Mouse (Mus musculus) splenic B cell, adult 2 months (primary cell): ENCODE measurements around the gene Syce2.

ENCODE experiments used
- DNase-seq: peaks from one replicate; pipeline ENCODE4 v3.0.0-alpha.2; 2011; ENCODE audit warnings: low read depth, low spot score
- H3K27me3 ChIP-seq: 2 replicates; pipeline ENCODE4 v1.6.1; 2012; ENCODE audit warnings: mild to moderate bottlenecking, low read length, moderate library complexity, mixed read lengths; ENCODE audit not compliant: control insufficient read depth, poor library complexity, insufficient read depth, severe bottlenecking
- H3K36me3 ChIP-seq: 2 replicates; pipeline ENCODE4 v1.6.1; 2012; ENCODE audit warnings: mild to moderate bottlenecking, low read length, moderate library complexity, mixed read lengths; ENCODE audit not compliant: control insufficient read depth, poor library complexity, insufficient read depth, severe bottlenecking

Gene Syce2

DNA sequence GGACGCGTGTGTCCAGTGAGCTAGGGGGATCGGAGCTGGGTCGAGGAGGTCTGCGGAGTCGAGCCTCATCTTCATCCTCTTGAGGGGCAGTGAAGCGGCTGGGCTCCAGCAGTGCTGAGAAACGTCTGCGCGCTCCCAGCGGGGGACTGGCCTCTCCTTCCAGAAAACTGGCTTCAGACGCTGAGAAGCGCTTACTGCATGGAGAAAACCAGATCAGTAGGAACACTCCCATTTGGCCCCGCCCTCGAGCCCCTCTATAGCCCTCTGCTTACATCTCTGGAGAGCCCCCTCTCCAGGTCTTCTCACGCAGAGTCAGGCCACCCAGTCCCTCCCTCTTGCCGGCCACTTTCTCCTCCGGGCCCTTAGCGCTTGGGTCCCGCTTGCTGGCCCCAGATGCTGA lies 45.9 kb downstream of the Syce2 start:
- Histone ChIP-seq H3K27me3 (peaks cover 2% of the 10 kb centered on the region), H3K36me3 (peaks cover 6% of the 10 kb centered on the region)
- no peak for DNase-seq

DNA sequence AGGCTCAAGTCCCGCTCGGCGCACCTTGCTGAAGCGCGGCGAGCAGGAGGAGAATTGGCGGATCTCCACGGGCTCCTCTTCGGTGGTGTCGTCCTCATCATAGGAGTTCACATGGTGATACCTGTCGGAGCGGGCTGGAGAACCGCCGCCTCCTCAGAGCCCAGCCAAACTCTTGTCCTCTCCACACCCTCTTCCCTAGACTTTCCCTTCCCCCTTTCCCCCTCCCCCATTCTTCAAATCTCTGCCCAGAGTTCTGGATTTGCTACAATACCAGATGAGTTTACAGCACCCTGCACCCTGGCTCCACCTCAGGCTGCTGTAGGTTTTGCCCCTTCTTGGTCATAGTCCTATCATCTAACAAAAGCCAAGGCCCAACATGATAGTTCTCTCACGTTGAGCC lies 46.7 kb downstream of the Syce2 start:
- no peak for DNase-seq
- H3K36me3 ChIP-seq = peaks cover 6% of the 10 kb centered on the region
- peaks cover 2% of the 10 kb centered on the region for H3K27me3 ChIP-seq

DNA sequence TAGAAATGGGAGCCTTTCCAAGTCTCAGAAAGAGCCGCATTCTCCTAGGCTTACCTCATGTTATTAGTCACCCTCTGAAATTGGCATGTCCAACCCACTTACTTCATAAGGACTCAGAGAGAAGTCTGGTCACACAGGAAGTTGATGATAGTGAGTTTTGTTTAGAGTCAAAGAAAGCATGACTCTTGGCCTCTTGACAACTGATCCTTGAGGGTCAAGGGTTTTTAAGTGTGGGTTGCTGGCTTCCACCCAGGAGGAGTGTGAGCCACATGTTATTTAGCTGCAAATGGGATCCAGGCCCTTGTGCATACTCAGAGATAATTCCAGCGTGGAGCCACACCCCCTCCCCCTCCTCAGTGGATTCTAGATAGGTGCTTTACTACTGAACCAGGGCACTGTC lies 49.7 kb downstream of the Syce2 start:
- H3K27me3 ChIP-seq = peaks cover 2% of the 10 kb centered on the region
- DNase-seq = no peak
- H3K36me3 ChIP-seq = 0 out of 2 replicates have a peak, but pooled peaks cover 3% of the 10 kb centered on the region

DNA sequence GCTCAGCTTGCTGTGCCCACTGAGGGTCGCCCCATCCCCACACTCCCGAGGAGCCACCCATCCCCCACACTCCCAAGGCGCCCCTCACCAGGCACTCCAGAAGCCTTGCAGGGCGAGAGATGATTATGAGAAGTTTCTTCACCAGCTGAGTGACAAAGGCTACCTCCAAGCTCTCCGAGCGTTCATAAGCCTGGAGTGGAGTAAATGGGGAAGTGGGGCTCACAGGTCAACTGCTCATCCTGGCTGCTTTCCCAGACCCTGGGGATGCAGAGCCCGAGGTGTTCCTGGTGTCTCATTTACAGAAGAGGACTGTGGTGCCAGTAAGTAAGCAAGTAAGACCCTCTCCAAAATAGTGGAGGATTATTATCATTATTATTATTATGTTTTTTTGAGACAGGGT lies 53.6 kb downstream of the Syce2 start:
- Histone ChIP-seq H3K27me3 (no peaks in the 10 kb centered on the region), H3K36me3 (0 out of 2 replicates have a peak, but pooled peaks cover 3% of the 10 kb centered on the region)
- DNase-seq = no peak

DNA sequence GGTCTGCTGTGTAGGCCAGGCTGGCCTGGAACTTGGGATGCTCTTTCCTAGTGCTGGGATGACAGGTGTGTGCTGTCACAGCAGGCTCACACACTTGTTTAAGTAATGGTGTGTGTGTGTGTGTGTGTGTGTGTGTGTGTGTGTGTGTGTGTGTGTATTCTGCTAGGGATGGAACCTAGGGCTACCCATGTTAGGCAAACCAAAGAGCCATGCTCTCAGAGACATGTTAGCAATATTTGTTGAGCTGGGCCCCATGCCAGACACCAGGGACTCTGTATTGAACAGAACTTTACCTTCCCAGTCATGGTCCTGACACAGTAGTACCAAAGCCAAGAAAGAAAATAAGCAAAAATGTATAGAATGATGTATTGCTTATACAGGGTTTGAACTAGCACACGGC lies 55.6 kb downstream of the Syce2 start:
- no peaks in the 10 kb centered on the region for H3K27me3 ChIP-seq
- H3K36me3 ChIP-seq = no peaks in the 10 kb centered on the region
- DNase-seq = no peak

DNA sequence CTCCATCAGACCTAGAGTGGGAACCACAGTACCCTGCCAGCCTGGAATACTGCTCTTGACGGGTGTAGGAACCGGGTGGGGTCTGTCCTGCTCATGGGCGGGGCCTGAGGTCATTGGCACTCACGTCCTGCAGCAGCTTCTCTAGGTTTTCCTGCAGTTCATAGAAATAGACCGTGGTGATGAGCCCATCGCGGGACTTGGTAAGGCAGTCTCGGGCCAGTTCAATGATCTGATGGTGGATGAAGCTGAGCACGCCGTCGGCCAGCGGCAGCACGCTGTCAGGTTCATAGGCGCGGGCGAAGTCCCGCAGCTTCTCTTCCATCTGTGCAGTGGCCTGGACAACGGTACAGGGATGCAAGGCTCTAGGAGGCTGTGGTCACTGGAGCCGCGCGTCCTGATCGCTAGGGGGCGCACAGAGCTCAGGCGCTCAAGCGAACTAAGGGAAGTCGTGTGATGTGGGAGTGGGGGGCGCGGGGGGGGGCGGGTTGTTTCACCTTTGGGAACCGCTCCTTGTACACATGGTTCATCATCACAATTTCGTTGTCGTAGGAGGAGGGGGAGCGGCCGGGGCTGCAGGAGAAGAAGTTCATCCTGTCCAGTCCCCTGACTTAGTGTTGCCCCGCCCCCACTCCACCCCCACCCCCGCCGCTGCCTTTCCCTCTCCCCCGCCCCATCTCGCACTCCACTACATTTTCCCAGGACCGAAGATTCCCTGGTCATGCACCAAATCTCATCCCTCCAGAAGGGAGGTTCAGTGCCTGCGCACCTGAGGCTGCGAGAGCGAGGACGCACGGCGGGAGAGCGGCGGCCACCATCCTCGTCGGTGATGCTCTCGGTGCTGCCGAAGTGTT lies 56.8 kb downstream of the Syce2 start:
- no peaks in the 10 kb centered on the region for H3K27me3 ChIP-seq
- no peaks in the 10 kb centered on the region for H3K36me3 ChIP-seq
- peak; percentile 76 for DNase-seq

DNA sequence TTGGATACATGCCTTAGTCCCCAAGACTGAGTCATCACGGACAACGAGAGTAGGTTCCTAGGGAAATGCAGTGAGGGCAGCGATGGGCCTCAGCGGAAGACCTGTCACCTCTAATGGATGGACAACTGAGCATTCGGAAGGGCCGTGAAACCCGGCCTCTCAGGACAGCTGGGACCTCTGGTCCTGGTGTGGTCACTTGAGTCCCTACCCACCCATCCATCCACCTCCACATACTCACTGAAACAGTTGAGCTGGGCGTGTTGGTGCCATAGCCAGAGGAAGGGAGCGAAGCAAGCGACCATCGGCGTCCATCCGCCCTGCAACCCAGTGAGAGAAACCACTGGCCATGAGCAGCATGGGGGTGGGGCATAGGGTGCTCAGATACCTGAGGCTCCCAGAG lies 58.7 kb downstream of the Syce2 start:
- Histone ChIP-seq H3K36me3 (no peaks in the 10 kb centered on the region), H3K27me3 (no peaks in the 10 kb centered on the region)
- DNase-seq = no peak

DNA sequence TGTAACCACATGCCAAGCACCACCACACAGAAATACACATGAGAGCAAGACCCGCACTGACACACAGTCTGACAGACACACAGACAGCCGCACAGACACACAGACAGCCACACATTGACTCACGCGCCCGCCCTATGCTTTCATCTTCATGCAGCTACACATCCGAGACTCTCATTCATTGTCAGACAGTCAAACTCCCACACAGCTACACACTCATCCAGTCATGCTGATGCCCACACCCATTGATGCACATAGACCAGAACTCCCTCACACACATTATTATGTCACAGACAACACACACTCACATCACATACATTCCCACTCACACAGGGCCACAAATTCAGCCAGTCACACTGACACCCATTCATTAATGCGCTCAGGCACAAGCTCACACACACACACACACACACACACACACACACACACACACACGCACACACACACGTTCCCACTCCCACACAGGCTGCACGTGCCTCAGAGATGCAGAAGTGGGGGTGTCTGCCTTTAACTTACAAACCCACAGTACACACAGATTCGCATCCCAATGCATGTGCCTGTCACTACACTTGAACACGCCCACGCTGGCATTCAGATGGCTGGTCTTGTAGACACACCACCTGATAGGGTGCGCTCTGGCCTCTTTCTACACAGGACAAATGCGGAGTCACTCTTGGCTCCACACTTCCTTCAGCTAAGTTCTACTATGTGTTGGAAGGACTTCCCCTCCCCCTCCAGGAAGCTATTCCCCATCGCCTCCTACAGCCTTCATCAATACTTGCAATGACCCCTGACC lies 62.1 kb downstream of the Syce2 start:
- DNase-seq = no peak
- H3K36me3 ChIP-seq = no peaks in the 10 kb centered on the region
- H3K27me3 ChIP-seq = peaks cover 1% of the 10 kb centered on the region

DNA sequence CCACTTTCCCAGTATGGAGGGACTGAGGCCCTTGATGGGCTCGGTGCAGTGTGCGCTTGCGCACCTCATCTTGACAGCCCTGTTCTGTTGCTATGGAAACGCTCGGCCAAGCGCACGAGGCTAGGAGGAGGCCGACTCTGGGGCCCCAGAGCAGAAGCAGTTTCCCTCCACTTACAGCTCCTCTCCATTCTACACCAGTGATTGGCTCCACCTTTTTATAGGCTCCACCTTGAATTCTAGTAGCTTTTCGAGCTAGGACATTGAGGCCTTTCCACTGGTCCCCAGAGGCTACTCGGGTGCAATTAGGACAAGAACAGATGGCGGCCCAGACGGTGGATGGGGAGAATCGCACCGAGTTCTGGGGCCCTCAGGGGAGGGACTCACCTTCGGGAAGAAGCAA lies 62.9 kb downstream of the Syce2 start:
- DNase-seq = peak; percentile 71
- peaks cover 1% of the 10 kb centered on the region for H3K27me3 ChIP-seq

DNA sequence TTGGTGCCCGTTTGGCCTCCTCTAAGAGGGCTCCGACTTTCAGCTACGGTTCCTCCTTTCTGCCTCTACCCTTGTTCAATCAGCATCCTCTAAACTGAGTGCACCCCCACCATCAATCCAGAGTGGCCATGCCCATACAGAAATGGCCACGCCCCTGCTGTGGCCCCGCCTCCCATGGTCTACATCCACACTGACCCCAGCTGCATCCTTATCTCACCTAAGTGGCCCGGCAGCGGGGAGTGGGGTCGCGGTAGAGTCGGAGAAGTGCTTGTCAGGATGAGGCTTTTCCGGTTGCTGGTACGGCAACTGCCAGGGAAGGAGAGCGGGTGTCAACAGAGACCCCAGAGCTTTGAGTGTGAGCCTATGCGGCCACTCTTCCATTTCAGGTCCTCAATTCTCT lies 63.6 kb downstream of the Syce2 start:
- no peak for DNase-seq
- Histone ChIP-seq H3K36me3 (no peaks in the 10 kb centered on the region), H3K27me3 (peaks cover 1% of the 10 kb centered on the region)

More for the DNA sequence above, 62.9 kb downstream of the Syce2 start:
- H3K36me3 ChIP-seq = no peaks in the 10 kb centered on the region

DNA sequence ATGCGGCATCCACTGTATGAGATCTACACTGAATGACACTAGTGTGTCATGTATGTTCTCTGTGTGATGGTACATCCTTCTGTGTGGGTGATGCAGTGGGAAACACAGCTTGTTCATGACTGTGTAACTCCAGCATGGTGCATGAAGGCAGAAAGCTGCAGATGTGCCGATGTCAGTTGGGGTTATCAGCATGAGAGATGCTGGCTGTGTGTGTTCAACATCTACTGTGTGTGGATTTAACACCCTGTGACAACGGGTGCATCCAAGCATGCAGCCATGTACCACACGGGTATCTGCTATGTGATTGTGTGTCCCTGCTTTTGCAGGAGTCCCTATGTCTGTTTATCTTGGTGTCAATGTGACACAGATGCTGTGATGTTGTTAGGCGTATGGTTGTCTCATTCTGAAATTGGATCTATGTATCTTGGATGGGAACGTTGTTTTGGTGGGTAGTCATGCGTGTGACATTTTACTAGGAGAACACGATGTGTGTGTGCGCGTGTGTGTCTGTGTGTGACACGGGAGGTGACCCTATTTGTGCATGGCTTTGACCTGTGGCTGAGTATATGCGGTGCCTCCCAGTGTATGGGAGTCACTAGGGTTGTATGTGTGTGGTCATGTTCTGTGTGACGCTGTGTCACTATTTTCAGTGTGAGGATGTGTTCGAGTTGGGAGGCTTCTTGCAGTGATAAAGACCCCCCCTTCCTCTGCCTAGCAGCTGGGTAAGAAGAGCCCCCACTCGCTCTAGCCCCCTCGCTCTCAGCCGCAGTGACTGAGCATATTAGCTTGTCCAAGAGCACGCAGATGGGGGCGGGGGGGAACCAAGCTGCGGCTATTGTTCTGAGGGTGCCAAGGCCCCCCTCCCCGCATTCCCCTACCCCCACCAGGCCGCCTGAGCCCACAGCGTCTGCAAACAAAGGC lies 64.4 kb downstream of the Syce2 start:
- Histone ChIP-seq H3K27me3 (peaks cover 1% of the 10 kb centered on the region), H3K36me3 (no peaks in the 10 kb centered on the region)
- no peak for DNase-seq

DNA sequence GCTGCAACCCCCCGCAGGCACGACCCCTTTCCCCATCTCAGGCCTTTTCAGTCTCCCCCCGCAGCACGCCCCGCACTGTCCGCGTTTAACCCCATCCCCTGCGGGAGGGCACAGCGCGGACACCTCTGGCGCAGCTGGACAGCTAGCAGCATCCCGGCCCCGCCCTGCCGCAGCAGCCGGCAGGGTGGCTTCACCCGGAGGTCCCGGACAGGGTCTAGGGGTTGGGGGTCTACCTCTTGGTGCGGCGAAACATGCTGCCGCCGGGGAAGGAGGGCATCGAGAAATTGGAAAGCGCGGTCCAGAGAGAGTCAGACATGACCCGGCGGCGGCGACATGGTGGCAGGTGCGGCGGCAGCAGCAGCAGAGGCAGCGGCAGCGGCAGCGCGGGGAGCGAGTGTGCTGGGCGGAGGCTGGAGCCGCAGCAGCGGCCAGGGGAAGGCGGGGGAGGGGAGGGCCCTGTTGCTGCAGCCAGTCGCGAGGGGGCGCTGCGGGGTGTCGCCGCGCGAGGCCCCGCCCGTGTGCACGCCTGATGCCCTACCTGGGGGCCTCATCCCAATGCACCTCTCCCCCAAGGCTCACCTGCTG lies 65.1 kb downstream of the Syce2 start, which contains the start of gene Mast1:
TSS of gene Mast1 (minus strand) at position 398 of the 585 bp plus-strand sequence.
- H3K36me3 ChIP-seq = no peaks in the 10 kb centered on the region
- H3K27me3 ChIP-seq = peaks cover 1% of the 10 kb centered on the region
- peak; percentile 81 for DNase-seq
